Mouse (Mus musculus) forebrain, embryonic 12.5 days (tissue): ENCODE data around the gene Iba57. TPM values are rescaled to one million over a fixed set of nuclear protein-coding genes. Genes with fewer than 3 reads are reported as not detected.
A peak's percentile ranks its signal among the peaks of the same experiment; 100 is the strongest.
"Not testable (repeated sequence)": the region's sequence is repeated elsewhere in the genome, so short reads cannot be mapped to it uniquely, and the experiment has no call there.

Source experiments
- ATAC-seq: fragments of 200-750 bp; cut with Nextera tagmentation; 2 replicates; pipeline ENCODE4 v1.8.0; 2017; ENCODE audit warnings: moderate TSS enrichment; ENCODE audit not compliant: low FRiP score
- H3K27ac ChIP-seq: fragments of 300-500 bp; sonication (generic); 2 replicates; pipeline ENCODE4 v1.5.1; 2016; ENCODE audit warnings: mild to moderate bottlenecking
- H3K27me3 ChIP-seq: fragments of 300-500 bp; sonication (generic); 2 replicates; pipeline ENCODE4 v1.6.1; 2016; ENCODE audit warnings: mild to moderate bottlenecking
- H3K36me3 ChIP-seq: fragments of 300-500 bp; sonication (generic); replicated peaks from 2 replicates; pipeline ENCODE4 v1.6.1; 2016; ENCODE audit warnings: mild to moderate bottlenecking
- H3K4me1 ChIP-seq: fragments of 300-500 bp; sonication (generic); 2 replicates; pipeline ENCODE4 v1.6.1; 2016
- H3K4me2 ChIP-seq: fragments of 300-500 bp; sonication (generic); 2 replicates; pipeline ENCODE4 v1.6.1; 2016; ENCODE audit warnings: mild to moderate bottlenecking, moderate library complexity
- H3K4me3 ChIP-seq: fragments of 300-500 bp; sonication (generic); replicated peaks from 2 replicates; pipeline ENCODE4 v1.5.1; 2016; ENCODE audit warnings: mild to moderate bottlenecking
- H3K9ac ChIP-seq: fragments of 300-500 bp; sonication (generic); 2 replicates; pipeline ENCODE4 v1.6.1; 2016; ENCODE audit warnings: mild to moderate bottlenecking
- H3K9me3 ChIP-seq: fragments of 300-500 bp; sonication (generic); 2 replicates; pipeline ENCODE4 v1.6.1; 2016
- whole genome bisulfite sequencing: fragments of 180-500 bp; shearing (Covaris S2); methylation state at CpG from one replicate; pipeline ENCODE4 v1.1.7; 2016; 5-methylcytosine and 5-hydroxymethylcytosine counted together
- polyA plus RNA-seq: library from polyadenylated mRNA; unstranded; fragments of >200 nt; fragmentation: Nextera tagmentation; extraction: Ambion mirVana; gene quantifications from 2 replicates; pipeline ENCODE4 v1.2.1, GENCODE M21; 2016

Gene Iba57
- polyA plus RNA-seq: 5.9 and 6.6 TPM in 2 replicates

DNA sequence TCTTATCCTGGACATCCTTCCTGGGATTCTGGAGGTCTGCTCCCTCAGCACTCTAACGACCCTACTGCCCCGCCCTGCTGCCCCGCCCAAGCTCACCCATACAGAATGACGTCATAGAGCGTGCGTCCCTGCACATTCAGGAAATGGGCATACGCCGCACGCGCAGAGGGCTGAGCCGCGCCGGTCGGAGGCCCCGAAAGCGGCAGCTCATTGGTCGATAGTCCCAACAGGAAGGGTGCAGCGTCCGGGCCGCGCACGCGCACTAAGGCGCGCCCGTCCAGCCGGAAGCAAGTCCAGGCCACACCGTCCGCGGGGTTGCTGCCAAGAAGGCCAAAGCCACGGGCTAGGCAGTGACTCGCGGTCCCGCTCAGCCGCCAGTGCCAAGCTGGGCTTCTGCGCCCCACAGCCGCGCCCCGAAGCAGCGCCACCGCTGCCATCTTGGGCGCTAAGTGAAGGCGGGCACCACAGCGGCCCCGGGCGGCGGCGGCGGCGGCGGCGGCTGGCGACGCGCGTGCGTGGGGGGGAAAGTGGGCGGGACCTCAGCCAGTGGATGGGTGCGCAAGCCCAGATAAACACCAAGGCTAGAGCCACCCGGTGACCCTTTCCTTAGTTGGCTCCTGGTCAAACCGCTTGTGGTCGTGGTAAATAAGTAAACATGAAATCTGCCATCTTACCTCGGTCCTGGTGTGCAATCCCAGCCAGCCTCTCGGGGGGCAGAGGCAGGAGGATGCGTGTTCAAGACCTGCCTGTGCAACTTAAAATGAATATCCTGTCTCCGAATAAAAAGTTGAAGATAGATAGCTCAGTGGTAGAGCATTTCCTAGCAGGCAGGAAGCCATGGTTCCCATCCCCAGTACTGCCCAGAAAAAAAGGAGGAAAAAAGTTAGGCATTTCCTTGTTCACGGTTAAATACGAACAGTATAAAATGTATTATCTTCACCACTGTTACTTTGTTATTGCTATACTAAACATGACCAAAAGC lies at the start of gene Iba57:
Gene Iba57, minus strand, starts transcription at position 485 of the 982 bp plus-strand sequence.
- Histone ChIP-seq H3K4me2 (peak within 1 kb of the TSS; percentile 61), H3K27ac (peak within 1 kb of the TSS; percentile 99), H3K9me3 (no peaks in the 10 kb centered on the region), H3K4me1 (peaks cover 14% of the 10 kb centered on the region), H3K27me3 (no peaks in the 10 kb centered on the region; the same call in 1 of the 2 replicates), H3K9ac (peak within 1 kb of the TSS; percentile 83), H3K36me3 (peaks cover 3% of the 10 kb centered on the region; the same call in 1 of the 2 replicates), H3K4me3 (peak within 1 kb of the TSS; percentile 83)
- 4% methylated on average over 68 of the region's 68 CpGs for WGBS
- ATAC-seq: peak; percentile 99

DNA sequence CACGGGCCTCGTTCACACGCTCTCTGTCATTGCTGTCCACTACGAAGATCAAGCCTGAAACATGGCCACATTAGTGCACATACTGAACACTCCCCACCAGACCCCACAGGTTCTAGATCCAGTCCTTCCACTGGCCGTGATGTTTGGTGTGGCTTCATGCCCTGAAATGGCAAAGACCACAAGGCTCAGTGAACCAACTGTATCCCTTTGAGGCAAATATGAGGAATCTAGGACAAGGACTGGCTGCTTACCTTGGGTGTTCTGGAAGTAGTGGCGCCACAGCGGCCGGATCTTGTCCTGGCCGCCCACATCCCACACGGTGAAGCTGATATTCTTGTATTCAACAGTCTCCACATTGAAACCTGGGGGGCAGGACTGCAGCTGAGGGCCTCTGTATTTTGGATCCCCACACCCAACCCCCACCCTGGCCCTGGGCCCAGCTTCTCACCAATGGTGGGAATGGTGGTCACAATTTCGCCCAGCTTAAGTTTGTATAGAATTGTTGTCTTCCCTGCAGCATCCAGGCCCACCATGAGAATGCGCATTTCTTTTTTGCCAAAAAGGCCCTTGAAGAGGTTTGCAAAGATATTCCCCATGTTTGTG lies 49.5 kb upstream of the Iba57 start:
- H3K36me3 ChIP-seq: peaks cover 46% of the 10 kb centered on the region
- H3K4me1 ChIP-seq: peaks cover 16% of the 10 kb centered on the region
- 93% methylated on average over 12 of the region's 12 CpGs for WGBS
- H3K27ac ChIP-seq: no peak overlapping the region
- ATAC-seq: no peak
- no peak overlapping the region for H3K4me3 ChIP-seq
- no peaks in the 10 kb centered on the region for H3K9me3 ChIP-seq
- H3K9ac ChIP-seq: no peak overlapping the region
- no peaks in the 10 kb centered on the region for H3K27me3 ChIP-seq
- no peak overlapping the region for H3K4me2 ChIP-seq

GRCm38 (mm10) chr11:59212320-59212719 lies 48.8 kb upstream of the Iba57 start:
- not testable (repeated sequence) for H3K9ac ChIP-seq, ATAC-seq, H3K4me3 ChIP-seq, H3K27me3 ChIP-seq, H3K9me3 ChIP-seq, H3K27ac ChIP-seq, H3K4me2 ChIP-seq
- WGBS: 86% methylated on average over 12 of the region's 12 CpGs
- H3K4me1 ChIP-seq: peaks cover 20% of the 10 kb centered on the region
- H3K36me3 ChIP-seq: peaks cover 46% of the 10 kb centered on the region

GRCm38 (mm10) chr11:59211561-59211960 lies 48.0 kb upstream of the Iba57 start:
- Histone ChIP-seq H3K36me3 (peaks cover 50% of the 10 kb centered on the region), H3K4me1 (peaks cover 20% of the 10 kb centered on the region)
- H3K9ac ChIP-seq, H3K27me3 ChIP-seq, H3K9me3 ChIP-seq, H3K4me3 ChIP-seq, H3K4me2 ChIP-seq, ATAC-seq, H3K27ac ChIP-seq: not testable (repeated sequence)
- 92% methylated on average over 9 of the region's 9 CpGs for WGBS

GRCm38 (mm10) chr11:59210020-59210419 lies 46.5 kb upstream of the Iba57 start:
- 89% methylated on average over 4 of the region's 4 CpGs for WGBS
- Histone ChIP-seq H3K9ac (0 out of 2 replicates have a peak overlapping the region, but pooled peaks have one; percentile 21), H3K9me3 (no peaks in the 10 kb centered on the region), H3K27me3 (no peaks in the 10 kb centered on the region), H3K4me1 (peaks cover 20% of the 10 kb centered on the region), H3K36me3 (peaks cover 64% of the 10 kb centered on the region), H3K4me2 (no peak overlapping the region), H3K27ac (no peak overlapping the region), H3K4me3 (no peak overlapping the region)
- no peak for ATAC-seq

DNA sequence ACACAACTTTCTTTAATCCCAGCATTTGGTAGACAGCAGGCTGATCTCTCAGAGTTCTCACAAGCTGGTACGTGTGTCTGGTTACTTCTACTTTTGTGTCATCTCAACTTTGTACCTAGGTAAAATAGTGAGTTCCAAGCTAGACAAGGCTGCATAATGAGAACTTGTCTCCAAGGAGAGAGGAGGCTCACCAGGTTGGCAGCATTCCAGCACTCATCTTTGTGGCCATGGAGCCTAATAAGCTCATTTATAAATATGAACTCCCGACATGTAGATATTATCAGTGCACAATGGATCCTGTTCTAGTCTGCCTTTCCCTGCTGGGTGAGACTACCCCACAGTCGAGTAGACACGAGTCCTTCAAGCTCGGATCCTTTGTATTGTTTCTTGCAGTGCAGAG lies 46.0 kb upstream of the Iba57 start:
- Histone ChIP-seq H3K27ac (no peak overlapping the region), H3K4me3 (peak overlapping the region; percentile 88), H3K4me2 (peak overlapping the region; percentile 86), H3K4me1 (peaks cover 20% of the 10 kb centered on the region), H3K9me3 (no peaks in the 10 kb centered on the region), H3K9ac (no peak overlapping the region; the same call in 1 of the 2 replicates), H3K27me3 (no peaks in the 10 kb centered on the region), H3K36me3 (peaks cover 63% of the 10 kb centered on the region)
- ATAC-seq: no peak
- 62% methylated on average over 5 of the region's 5 CpGs for WGBS

- Histone ChIP-seq H3K36me3 (peaks cover 62% of the 10 kb centered on the region), H3K27me3 (no peaks in the 10 kb centered on the region), H3K4me1 (peaks cover 20% of the 10 kb centered on the region), H3K9ac (peak overlapping the region; percentile 90), H3K4me3 (peak overlapping the region; percentile 88), H3K4me2 (peak overlapping the region; percentile 86), H3K27ac (peak overlapping the region; percentile 90), H3K9me3 (no peaks in the 10 kb centered on the region)
- 12% methylated on average over 18 of the region's 18 CpGs for WGBS
- ATAC-seq: peak; percentile 40
Observed at GRCm38 (mm10) chr11:59209003-59209441, 45.5 kb upstream of the Iba57 start.

DNA sequence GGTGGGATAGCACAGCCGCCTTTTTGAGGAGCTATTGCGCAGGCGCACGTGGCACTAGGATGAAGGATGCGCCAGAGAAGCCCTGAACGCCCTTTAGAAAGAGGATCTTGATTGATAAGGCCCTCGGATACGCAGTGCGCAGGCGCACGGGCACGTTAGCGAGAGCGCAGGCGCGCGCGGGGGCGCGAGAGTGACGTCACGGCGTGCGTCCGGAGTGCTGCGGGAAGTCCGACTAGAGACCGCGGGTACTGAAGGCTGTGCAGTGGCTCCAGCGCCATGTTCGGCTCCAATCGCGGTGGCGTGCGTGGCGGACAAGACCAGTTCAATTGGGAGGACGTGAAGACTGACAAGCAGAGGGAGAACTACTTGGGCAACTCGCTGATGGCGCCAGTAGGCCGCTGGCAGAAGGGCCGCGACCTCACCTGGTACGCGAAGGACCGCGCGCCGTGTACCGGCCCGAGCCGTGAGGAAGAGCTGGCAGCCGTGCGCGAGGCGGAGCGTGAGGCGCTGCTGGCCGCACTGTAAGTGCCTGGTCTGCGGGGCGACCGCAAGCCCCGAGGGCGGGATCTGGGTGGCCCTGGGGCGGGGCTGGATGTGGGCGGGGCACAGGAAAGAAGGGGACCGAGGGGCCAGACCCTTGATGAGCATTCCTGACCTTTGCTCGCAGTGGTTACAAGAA lies 44.8 kb upstream of the Iba57 start, which contains the start of gene 2310033P09Rik:
Gene 2310033P09Rik, plus strand, starts transcription at position 169 of the 679 bp plus-strand sequence.
- Histone ChIP-seq H3K9ac (peak within 1 kb of the TSS; percentile 90), H3K4me2 (peak within 1 kb of the TSS; percentile 86), H3K27ac (peak within 1 kb of the TSS; percentile 90), H3K4me1 (peaks cover 21% of the 10 kb centered on the region), H3K36me3 (peaks cover 61% of the 10 kb centered on the region), H3K27me3 (no peaks in the 10 kb centered on the region), H3K4me3 (peak within 1 kb of the TSS; percentile 88), H3K9me3 (no peaks in the 10 kb centered on the region)
- ATAC-seq: peak; percentile 91
- WGBS: under 1% methylated on average over 66 of the region's 67 CpGs

GRCm38 (mm10) chr11:59202081-59202995 lies 38.8 kb upstream of the Iba57 start, which contains the start of gene Mrpl55:
Mrpl55 (plus strand) TSS chr11:59202486.
- Histone ChIP-seq H3K27me3 (no peaks in the 10 kb centered on the region), H3K36me3 (peaks cover 31% of the 10 kb centered on the region), H3K4me1 (peaks cover 19% of the 10 kb centered on the region), H3K4me3 (peak within 1 kb of the TSS; percentile 87), H3K9me3 (no peaks in the 10 kb centered on the region), H3K9ac (peak within 1 kb of the TSS; percentile 81), H3K27ac (0 out of 2 replicates have a peak within 1 kb of the TSS, but pooled peaks have one; percentile 8), H3K4me2 (peak within 1 kb of the TSS; percentile 82)
- ATAC-seq: peak; percentile 91
- WGBS: under 1% methylated on average over 63 of the region's 63 CpGs

- Histone ChIP-seq H3K27me3 (no peaks in the 10 kb centered on the region), H3K9me3 (no peaks in the 10 kb centered on the region), H3K4me2 (peak overlapping the region; percentile 82), H3K9ac (peak overlapping the region; percentile 81), H3K36me3 (peaks cover 26% of the 10 kb centered on the region), H3K4me1 (peaks cover 19% of the 10 kb centered on the region), H3K4me3 (peak overlapping the region; percentile 87), H3K27ac (no peak overlapping the region)
- ATAC-seq: no peak
- 38% methylated on average over 16 of the region's 16 CpGs for WGBS
Observed at GRCm38 (mm10) chr11:59201216-59202002, 37.9 kb upstream of the Iba57 start.
